Mouse (Mus musculus) hematopoietic stem cell, adult 5-6 weeks (primary cell): ENCODE measurements around the gene Nlrc5. TPM values are rescaled to one million over a fixed set of nuclear protein-coding genes. Genes with fewer than 3 reads are reported as not detected.

ENCODE experiments used
- ATAC-seq, 2 experiments: fragments of 125-278 bp in 1 of 2; replicated peaks in 1 of 2; 2 replicates each; pipeline ENCODE4 v1.8.0; 2016 to 2017; ENCODE audit warnings: inconsistent platforms in 2 of 2, mild to moderate bottlenecking in 2 of 2, moderate number of reproducible peaks in 2 of 2, low read depth in 1 of 2, moderate TSS enrichment in 1 of 2; ENCODE audit not compliant: low FRiP score in 2 of 2, poor library complexity in 2 of 2, severe bottlenecking in 2 of 2, insufficient read depth in 1 of 2, low TSS enrichment in 1 of 2
- total RNA-seq: library from RNA; stranded (forward); fragments of 172-1452, 232-1000 nt; gene quantifications from 2 replicates; pipeline ENCODE4 v1.2.3, GENCODE M21; 2017

Nlrc5 gene
- total RNA-seq, 1 experiment from 2014 or later, result 97.6 TPM

DNA sequence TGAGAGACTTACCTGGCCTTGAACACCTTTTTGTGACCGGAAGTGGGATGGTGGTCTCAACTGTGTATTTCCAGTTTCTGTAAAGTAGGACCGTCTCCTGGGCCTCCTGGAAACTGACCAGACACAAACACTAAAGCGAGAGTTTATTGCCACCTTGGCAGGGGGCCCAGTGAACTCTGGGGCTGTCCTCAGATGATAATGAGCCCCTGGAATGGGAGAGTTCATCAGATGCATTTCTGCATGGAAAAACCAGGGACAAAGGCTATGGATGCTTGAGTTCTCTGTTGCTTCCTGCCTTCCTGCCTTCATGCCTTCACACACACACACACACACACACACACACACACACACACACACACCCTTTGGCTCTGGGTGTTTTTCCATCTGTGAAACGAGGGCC is 100.5 kb downstream of the Nlrc5 start:
- ATAC-seq, result no peak

DNA sequence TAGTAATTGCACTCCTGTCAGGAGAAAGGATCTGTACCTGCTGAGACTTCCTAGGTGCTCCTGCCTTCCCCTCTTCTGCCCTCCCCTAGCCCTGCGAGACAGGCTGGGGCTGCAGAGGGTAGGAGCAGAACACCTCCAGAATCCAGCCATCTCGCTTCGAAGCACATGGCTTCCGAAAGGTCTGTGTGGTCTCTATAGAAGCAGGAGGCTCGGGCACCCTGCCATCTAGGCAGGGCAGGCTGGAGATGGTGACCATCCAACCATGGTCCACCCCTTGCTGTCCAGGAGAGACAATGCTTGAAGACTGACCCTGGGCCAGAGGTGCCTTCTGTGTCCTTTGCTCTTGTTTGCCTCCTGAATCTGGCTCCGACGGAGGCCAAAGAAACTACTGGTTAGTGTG is 101.5 kb downstream of the Nlrc5 start:
- ATAC-seq, result no peak

DNA sequence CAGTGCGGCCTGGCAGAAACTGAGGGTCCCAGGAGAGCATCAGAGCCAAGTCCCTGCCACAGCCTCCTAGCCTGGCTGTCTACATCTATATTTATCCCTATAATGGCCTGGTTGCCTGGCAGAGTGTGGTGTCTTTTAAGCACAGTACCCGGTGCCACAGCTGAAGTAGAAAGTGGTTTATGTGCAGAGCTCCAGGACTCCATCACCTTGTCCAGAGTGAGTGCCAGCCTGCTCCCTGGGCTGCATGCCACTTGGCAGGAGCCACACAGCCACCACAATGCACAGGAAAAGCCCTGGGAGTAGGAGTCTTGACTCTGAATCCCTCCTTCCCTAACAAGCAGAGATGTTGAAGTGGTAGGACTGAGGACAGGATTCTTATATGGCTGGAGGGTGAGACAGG is 103.3 kb downstream of the Nlrc5 start:
- ATAC-seq, result no peak

DNA sequence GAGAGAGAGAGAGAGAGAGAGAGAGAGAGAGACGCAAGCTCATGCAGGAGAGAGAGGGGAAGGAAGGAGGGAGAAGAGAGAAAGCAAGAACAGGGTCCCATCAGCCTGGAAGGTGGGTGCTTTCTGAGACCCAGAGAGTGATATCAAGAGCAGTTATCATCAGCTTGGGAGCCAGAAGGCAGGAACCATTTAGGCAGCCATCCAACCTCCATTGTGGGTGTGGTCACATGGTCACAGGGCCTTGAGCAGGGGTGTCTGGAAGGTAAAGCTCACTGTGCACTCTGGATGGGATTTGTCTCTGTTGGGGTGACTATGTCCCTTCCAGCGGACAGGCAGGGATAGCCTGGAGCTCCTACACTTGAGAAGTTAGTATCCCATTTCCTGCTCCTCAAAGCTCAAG is 105.9 kb downstream of the Nlrc5 start:
- no peak for ATAC-seq

DNA sequence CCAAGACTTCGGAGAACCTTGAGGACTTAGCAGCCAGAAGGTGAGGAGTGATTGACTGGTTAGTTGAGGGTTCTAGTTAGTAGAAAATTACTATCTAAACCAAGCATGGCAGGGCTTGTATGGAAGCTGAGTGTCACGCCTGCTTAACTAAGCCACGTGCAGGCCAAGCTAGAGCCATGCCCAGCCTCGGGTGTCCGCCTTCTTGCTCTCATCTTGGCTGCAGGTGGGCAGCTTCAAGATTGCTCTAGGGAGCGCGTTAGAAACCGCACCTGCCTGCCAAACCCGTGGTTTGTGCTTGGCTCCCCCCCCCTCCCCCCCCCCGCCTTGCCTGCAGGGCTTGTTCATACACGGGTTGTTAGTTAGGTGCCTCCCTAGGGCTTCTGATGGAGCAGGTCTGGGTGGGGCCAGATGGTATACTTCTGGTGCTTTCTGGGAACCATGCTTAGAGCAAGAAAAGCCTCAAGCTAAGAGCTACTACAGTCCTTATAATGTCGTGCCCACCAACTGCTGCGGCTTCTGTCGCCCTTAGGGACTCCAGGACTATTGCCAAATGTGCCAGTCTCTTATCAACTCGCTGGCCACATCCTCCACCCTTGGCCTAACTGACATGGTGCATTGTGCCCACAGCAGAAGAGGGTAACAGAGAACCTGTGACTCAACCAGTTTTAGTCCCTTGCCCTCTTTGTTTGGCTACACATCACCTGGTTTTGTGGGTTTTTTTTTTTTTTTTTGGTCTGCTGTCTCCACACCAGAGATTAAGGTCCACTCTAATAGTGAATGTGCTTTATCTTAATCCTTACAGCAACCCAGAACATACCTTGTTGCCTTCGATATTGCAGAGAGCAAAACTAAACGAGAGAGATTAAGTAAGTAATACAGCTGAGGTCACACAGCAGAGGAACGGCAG is 107.0 kb downstream of the Nlrc5 start:
- ATAC-seq, result peak; percentile 77 to 84

DNA sequence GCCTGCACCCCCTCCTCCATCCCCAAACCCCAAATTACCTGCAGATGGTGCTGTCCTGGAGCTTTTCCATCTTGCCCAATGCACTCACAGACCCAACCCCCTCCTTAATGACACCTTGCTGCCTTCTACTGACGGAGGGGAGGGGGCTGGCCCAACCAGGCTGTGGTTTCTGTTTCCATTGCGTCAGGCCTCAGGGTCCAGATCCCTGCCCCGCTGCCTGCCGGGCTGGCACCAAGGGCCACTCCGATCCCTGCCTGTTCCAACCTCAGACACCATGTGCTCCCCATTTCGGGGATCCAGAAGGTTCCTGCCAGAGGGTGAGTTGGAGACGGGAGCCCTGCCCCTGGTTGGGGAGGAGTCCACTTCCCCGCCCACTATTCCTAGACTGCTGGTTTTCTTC is 109.8 kb downstream of the Nlrc5 start:
- peak in 1 of 2 experiments; percentile 18; a peak in 1 of 4 replicates for ATAC-seq

DNA sequence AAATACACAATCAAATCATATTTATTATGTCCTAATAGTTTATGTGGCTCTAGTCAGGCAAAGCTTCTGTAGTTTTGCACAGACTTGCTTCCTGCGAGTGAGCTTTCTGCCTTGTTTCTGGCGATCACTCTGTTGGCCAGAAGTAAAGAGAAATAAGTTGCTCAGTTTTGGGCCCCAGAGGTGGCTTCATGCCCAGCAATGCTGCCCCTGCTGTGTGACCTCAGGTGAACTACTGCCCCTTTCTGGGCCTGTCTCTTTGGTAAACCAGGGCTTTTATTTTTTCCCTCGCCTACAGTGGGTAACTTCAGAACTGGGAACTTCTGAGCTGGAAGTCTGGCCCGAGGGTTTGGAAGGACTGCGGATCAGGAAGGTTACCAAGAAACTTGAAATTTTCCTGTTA is 114.9 kb downstream of the Nlrc5 start:
- no peak for ATAC-seq

DNA sequence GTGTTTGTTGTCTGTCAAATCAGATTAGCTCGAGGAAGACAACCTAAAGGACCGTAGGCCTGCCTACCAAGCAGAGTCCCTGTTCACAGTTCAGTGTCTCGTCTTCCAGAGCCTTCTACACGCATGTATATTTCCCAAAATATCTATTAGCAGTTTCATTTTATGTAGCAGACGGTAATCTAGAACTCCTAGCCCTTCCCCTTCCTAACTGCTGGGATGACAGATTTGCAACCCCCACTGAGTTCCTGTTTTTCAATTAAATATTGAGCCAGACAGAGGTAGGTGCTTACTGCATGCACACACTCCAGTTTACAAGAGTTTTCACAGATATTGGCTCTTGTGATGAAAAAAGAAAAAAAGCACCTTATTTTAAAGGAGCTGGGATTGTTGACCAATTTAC is 115.3 kb downstream of the Nlrc5 start:
- ATAC-seq, result peak; percentile 52 to 61; a peak in 2 of 4 replicates

DNA sequence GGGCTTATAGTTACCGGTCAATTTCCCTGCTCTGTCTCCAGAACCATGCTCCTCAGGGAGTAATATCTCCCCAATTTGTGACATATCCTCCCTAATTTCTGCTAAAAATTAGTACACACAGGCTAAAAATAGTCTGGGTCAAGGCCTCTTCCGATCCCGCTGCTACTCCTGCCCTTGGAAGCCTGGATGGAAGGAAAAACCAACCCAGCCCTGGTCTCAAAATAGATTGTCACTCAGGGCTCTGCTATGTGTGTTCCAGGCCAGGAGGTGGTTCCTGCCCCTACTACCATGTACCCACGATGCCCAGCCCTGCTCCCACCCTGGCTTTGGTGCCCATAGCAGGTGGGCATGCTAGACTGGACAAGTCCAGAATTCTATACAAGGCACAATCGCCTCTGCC is 115.8 kb downstream of the Nlrc5 start:
- no peak for ATAC-seq

DNA sequence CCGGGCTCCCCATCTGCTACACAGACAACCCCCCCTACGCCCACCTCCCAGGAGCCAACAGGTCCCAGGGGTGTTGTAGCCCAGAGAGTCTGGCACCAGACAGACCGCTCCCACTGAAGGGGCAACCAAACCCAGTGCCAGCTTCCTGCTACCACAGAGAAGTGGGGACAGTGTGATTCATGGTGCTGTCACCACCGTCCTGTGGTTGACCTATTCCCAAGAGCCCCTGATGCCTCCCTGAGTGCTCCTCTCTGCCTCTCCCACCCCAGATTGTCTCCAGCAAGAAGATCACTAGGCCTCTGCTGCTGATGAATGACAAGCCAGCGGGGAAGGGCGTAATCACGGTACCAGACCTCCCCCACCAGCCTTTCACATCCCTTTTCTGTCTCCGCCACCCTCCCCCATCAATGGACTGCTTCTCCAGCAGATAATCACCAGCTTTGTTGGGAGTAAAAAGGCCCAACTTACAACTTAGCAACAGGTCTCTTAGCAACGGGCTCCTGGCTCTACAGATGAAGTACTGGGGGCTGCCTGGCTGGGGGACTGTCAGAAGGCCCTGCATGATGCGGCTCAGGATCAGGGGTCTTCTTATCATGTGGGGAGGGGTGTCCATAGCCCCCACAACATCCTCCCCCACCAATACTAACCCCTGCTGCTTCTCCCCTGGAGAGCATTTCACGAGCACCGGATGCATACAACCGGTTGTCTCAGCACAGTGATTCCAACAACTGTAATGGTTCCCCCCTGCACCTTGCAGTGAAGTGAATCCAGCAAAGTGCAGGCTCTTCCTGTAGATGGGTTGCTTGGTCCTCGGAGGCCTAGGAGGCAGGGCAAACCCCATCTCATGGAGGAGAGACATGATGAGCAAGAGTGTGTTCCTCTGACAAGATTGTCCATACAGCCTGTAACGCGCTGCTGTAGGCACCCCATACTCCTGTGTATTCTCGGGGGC is 117.6 kb downstream of the Nlrc5 start:
- ATAC-seq, result no peak

DNA sequence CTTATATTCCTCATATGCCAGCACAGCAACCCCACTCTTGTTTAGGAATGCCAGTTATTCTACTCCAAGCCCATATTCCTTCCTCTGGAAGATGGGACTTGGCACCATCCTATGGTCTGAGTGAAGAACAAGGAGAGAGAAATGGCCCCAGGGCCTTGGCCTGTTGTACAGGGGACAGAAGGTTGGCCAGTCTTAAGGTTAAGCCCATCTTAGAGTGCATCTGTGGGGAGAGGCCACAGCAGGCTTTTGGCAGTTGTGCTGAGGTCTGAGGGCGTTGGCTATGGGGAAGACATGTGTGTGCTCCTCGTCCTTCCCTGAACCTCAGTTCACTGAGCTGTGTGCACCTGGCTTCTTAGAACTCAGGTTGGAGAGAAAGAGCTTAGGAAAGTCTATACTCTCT is 118.5 kb downstream of the Nlrc5 start:
- no peak for ATAC-seq

DNA sequence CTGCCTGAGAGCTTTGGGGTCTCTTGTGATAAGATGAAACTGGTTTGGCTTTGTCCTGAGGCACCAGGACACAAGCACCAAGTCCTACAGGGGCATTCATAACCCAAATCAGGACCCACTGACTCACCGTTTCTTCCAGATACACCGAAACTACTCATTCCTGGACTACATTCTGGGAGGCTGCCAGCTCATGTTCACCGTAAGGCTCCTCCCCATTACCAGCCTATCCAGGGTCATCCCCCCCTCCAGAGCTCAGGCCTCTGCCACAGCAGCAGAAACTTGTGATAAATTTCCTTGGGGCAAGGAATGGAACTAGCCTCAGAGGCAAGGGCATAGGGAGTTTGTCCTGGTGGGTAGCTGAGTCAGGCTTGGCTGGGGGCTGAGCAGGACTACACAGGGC is 123.1 kb downstream of the Nlrc5 start:
- no peak for ATAC-seq

DNA sequence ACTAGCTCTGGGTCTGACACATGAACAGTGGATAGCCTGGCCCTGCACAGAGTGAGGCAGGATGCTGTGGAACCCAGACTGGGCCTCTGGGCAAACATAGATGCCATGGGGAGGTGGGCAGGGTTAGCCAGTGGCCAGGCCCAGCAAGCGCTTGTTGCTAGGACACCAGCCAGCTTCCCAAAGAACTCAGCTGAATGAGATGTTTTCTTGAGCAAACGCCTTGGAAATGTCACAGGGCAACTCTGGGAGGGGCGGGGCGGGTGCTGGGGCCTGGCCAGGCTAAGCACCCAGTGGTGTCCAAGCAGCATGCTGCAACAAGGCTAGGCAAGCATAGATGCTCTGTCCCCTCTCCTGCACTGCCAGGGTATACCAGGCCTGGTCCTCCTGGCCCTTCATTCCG is 127.1 kb downstream of the Nlrc5 start:
- no peak for ATAC-seq

DNA sequence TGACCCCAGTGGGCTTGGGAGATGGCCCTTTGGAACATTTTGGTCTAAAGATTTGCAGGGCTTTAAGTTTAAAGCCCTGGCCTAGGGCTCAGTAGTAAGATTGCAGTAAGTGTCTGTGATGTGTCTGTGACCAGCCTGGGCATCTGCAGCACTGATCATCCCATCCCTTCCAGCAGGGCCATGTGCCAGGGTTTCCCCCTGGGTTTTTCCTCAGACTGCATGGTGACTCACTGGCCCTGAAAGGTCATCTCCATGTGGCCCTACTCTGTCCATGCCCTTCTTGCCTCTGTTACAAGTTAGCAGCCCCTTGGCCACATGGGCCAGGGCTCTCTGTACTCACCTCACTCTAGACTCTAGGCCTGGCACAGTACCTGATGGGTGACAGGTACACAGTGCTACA is 130.3 kb downstream of the Nlrc5 start:
- ATAC-seq, result no peak

DNA sequence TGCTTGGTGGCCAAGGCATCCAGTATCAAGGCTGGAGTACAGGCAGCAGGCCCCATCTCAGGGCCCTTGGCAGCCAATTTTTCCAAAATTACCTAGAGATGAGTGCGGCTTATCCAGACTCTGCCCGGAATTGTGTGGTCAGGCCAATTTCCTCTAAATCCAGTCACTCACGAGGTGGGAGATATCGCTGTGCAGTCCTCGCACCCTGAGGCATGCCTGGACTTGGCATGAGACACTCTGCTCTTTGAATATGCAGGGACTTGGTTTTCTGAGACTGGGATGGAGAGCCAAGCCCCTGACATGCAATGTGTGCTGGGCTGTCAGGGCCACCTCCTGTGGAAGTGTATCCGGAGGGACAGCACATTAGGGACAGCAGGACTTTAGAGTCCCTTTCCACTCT is 131.9 kb downstream of the Nlrc5 start:
- no peak for ATAC-seq

DNA sequence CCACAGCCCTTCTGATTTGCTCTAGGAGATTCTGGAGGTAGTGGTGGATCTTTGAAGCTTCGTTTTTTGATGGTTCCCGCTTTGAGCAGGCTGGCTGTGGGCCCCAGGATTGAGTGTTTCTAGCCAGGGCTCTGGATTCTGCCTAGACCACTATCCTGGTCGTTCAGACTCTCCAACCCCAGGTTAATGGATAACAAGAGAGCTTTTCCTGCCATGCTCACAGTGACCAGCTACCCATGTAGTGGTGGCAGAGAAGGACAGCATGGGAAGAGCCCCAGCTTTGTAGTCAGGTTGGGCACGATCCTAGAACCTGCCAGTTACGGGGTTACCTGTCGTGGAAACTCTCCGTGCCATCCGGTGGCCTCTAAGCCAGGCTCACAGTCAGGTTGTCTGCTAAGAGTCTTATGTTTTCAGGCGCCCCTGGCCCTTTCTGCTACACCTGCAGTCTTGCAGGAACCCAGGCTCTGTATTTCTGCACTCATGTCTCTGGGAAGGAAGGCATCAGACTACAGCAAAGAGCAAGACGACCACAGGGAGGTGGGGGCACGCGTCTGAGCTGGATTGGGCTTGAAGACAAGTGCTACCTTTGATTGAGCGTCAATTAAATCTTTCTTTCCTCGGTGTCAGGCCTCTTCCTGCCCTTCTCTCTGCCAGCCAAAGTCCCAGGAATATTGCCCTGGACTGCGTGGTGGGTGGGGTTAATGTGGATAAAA is 132.4 kb downstream of the Nlrc5 start:
- ATAC-seq, result no peak

DNA sequence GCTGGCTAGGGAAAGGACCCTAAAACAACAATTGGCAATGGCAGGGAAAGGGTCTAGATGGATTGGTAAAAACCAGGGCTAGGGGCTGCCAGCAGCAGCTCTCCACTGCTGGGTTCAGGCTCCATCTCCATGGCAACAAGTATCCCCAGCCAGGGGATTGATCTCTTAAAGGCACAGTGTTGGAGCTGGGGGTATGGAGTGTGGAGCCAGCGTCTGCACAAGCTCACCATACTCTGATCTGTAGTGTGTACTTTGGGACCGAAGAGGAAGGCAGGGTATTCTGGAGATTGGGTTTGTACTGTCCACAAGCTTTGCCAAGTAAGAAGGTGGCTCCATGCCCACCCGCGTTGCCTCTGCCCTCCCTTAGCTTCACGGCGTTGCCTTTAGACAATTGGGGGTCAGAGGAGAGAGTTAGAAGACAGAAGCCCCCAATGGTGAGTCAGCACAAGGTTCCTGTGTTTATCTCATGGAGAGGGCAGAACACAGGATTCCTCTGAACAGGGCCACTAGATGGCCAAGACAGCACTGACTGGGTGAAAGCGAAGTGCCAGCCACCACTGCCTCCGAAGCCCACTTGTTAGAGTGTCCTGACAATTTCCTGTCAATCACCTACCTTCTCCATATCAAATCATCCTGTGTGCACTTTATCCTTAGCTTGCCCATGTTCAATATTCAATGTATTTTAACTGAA is 133.1 kb downstream of the Nlrc5 start:
- no peak for ATAC-seq
